In genomic region chr16:93458598-93459496, GRCm38 (mm10) we compare ENCODE assay signal across 11 mouse cellular contexts.
DNase-seq lines count a peak whose midpoint lies in the region; ATAC-seq and TF ChIP-seq lines count a peak whose summit lies in the region.
"Had no signal": no experiment of that assay in that cellular context is flagged by ENCODE, and none has a peak within 500 bp of the region (broad histone marks: within the 10 kb centered on the region; RNA-seq: fewer than 3 reads in every experiment).

No protein-coding gene starts in this region.

- peak; percentile 48 for ATAC-seq in hindbrain, embryonic 16.5 days
- no peak for ATAC-seq in granulocyte monocyte progenitor cell, adult 5-6 weeks (replicated peaks; ENCODE audit: poor library complexity, severe bottlenecking)
- ATAC-seq: inflammation-experienced regulatory T-cells, adult 6 months had no signal

- peak; percentile 72 for DNase-seq in heart, embryonic 10.5 days (ENCODE audit: low spot score)
- DNase-seq in heart, postnatal 14 days: no peak
- DNase-seq in testis, postnatal 10 days (ENCODE audit: low spot score): no peak
- peak; percentile 35 for DNase-seq in retina, postnatal 7 days (ENCODE audit: low read depth, low spot score)
- DNase-seq in urinary bladder, postnatal 25 days (ENCODE audit: low spot score): no peak
- DNase-seq: liver, embryonic 13.5 days had no signal

- H3K9me3 ChIP-seq in heart, embryonic 10.5 days: no peaks in the 10 kb centered on the region
- H3K9me3 ChIP-seq in hindbrain, embryonic 16.5 days (ENCODE audit: control insufficient read depth, low read length): no peaks in the 10 kb centered on the region
- H3K9me3 ChIP-seq: liver, embryonic 13.5 days had no signal

- H3K4me1 ChIP-seq in heart, embryonic 10.5 days: peaks cover 25% of the 10 kb centered on the region
- H3K4me1 ChIP-seq in testis, adult 2 months (ENCODE audit: control insufficient read depth, insufficient read depth, low read length): peaks cover 14% of the 10 kb centered on the region
- H3K4me1 ChIP-seq in hindbrain, embryonic 16.5 days (ENCODE audit: control insufficient read depth, insufficient read depth, low read depth, low read length): peaks cover 9% of the 10 kb centered on the region

- peak overlapping the region; percentile 26; the same call in 1 of the 2 replicates for H3K27ac ChIP-seq in heart, embryonic 10.5 days
- no peak overlapping the region for H3K27ac ChIP-seq in testis, adult 2 months (ENCODE audit: control insufficient read depth, insufficient read depth, low read depth, low read length)
- no peak overlapping the region; the same call in 1 of the 2 replicates for H3K27ac ChIP-seq in hindbrain, embryonic 16.5 days (ENCODE audit: low read depth, low read length)
- H3K27ac ChIP-seq: liver, embryonic 13.5 days had no signal

- TF ChIP-seq CTCF in testis, adult 2 months (IDR thresholded peaks at IDR 0.05; ENCODE audit: control insufficient read depth, insufficient read depth, insufficient replicate concordance, low read depth, low read length): no peak

- 34% methylated on average over 25 of the region's 25 CpGs for WGBS in heart, embryonic 10.5 days
- WGBS in hindbrain, embryonic 16.5 days: 46% methylated on average over 24 of the region's 25 CpGs

- H3K4me3 ChIP-seq in heart, embryonic 10.5 days: no peak overlapping the region
- H3K4me3 ChIP-seq in testis, adult 2 months (ENCODE audit: control insufficient read depth, low read depth, low read length): peak overlapping the region; percentile 87
- no peak overlapping the region for H3K4me3 ChIP-seq in hindbrain, embryonic 16.5 days (ENCODE audit: low read length)
- H3K4me3 ChIP-seq: erythroblast, embryonic 14.5 days; liver, embryonic 13.5 days had no signal

- TF ChIP-seq POLR2A in testis, adult 2 months (IDR thresholded peaks at IDR 0.05; ENCODE audit: control insufficient read depth, low read depth, low read length): no peak; the same call in 1 of the 2 replicates

- peaks cover 25% of the 10 kb centered on the region; the same call in 1 of the 2 replicates for H3K27me3 ChIP-seq in heart, embryonic 10.5 days (ENCODE audit: insufficient read depth, poor library complexity, severe bottlenecking)
- H3K27me3 ChIP-seq in testis, adult 2 months (ENCODE audit: control insufficient read depth, insufficient read depth, low read length): no peaks in the 10 kb centered on the region
- H3K27me3 ChIP-seq in hindbrain, embryonic 16.5 days (replicated peaks; ENCODE audit: control insufficient read depth, insufficient read depth, low read length): 0 out of 2 replicates have a peak, but pooled peaks cover 2% of the 10 kb centered on the region

- no peak overlapping the region for H3K9ac ChIP-seq in hindbrain, embryonic 16.5 days (ENCODE audit: low read depth, low read length)
- H3K9ac ChIP-seq: liver, embryonic 13.5 days had no signal

- intact Hi-C loops in heart, postnatal 14 days (cut with DNase I): loop anchor here (10.0 kb wide), 1 partner anchor 324 kb away; no protein-coding TSS in a partner anchor

- H3K4me2 ChIP-seq in hindbrain, embryonic 16.5 days (ENCODE audit: low read length): peak overlapping the region; percentile 25
- H3K4me2 ChIP-seq: liver, embryonic 13.5 days had no signal

- no peaks in the 10 kb centered on the region for H3K36me3 ChIP-seq in heart, embryonic 10.5 days
- no peaks in the 10 kb centered on the region for H3K36me3 ChIP-seq in testis, adult 2 months (ENCODE audit: control insufficient read depth, insufficient read depth, low read length)
- no peaks in the 10 kb centered on the region for H3K36me3 ChIP-seq in hindbrain, embryonic 16.5 days (ENCODE audit: control insufficient read depth, insufficient read depth, low read length)
- H3K36me3 ChIP-seq: liver, embryonic 13.5 days had no signal

Comparison
In these comparisons a context has a peak if more than half of its experiments do, and no peak if none do; other contexts are left out.
1. DNase-seq: peak in heart, embryonic 10.5 days (single experiment) and retina, postnatal 7 days (single experiment); none in heart, postnatal 14 days (0 of 2), testis, postnatal 10 days (single experiment) and urinary bladder, postnatal 25 days (single experiment).